Mouse (Mus musculus) ES-Bruce4 (cell line): ENCODE data around the gene Uso1.

ENCODE experiments used
- CTCF ChIP-seq: IDR thresholded peaks from one replicate; pipeline ENCODE4 v1.8.1; 2011; ENCODE audit warnings: low read depth, low read length
- EP300 ChIP-seq: IDR thresholded peaks from 2 replicates; pipeline ENCODE4 v1.6.1; 2011; ENCODE audit warnings: low read depth, low read length; ENCODE audit not compliant: insufficient read depth
- POLR2A ChIP-seq: IDR thresholded peaks from one replicate; pipeline ENCODE4 v1.8.1; 2011; ENCODE audit warnings: low read length; ENCODE audit not compliant: insufficient read depth

- TF ChIP-seq CTCF (no peak), POLR2A (no peak), EP300 (no peak)
Measured at GRCm38 (mm10) chr5:92110818-92111355, 26.9 kb upstream of the Uso1 start.
